Mouse (Mus musculus) megakaryocyte-erythroid progenitor cell, adult 5-6 weeks (primary cell): ENCODE results near the gene Rel. TPM values are rescaled to one million over a fixed set of nuclear protein-coding genes. Genes with fewer than 3 reads are reported as not detected.

Source experiments
- ATAC-seq: replicated peaks from 2 replicates; pipeline ENCODE4 v1.8.0; 2016; ENCODE audit warnings: mild to moderate bottlenecking, inconsistent platforms; ENCODE audit not compliant: severe bottlenecking, poor library complexity, low FRiP score, low TSS enrichment
- total RNA-seq, 2 experiments: library from RNA; stranded (forward) in 1 of 2; stranded (reverse) in 1 of 2; fragments of 200-1000, 215-1000 nt in 1 of 2; fragments of >200 nt in 1 of 2; fragmentation: Nextera tagmentation in 1 of 2; gene quantifications; 2 replicates each; pipeline ENCODE4 v1.2.3; 2014 to 2017

Rel gene
- total RNA-seq, 2 experiments from 2014 or later: 0.44 to 1.9 TPM

DNA sequence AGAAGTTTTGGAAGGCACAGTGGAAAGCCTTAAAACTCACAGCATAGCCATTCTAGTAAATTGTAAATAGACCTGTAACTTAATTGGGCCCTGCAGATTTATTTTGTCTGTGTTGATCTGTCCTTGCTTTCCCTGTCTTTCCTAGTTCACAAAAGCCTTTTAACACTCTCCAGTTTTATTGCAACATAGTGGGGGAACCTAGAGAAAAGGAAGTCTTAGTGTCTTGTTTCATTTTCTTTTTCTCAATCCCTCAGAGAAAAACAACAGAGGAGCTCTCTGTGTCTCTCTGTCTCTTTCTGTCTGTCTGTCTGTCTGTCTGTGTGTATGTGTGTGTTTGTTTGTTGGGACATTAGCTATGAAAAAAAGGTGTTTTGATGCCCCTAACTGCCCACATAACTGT, 74.9 kb downstream of the Rel start:
- ATAC-seq: no peak

DNA sequence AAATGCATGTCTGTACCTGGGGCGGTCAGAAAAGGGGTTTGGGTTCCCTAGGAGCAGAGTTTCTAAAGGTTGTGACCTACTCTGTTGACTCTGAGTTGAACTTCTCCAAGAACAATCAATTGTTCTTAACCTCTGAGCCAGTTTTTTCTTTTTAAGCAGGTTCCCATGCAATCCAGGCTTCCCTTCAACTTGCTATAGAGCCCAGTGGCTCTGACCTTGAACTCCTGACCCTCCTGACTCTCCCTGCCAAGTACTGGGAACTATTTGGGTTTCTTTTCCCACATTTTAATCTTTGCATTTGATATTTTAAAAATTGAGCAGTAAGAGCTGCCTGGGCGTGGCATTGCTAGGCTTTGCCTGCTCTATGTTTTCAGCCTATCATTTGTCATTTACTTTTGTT, 77.5 kb downstream of the Rel start:
- no peak for ATAC-seq

DNA sequence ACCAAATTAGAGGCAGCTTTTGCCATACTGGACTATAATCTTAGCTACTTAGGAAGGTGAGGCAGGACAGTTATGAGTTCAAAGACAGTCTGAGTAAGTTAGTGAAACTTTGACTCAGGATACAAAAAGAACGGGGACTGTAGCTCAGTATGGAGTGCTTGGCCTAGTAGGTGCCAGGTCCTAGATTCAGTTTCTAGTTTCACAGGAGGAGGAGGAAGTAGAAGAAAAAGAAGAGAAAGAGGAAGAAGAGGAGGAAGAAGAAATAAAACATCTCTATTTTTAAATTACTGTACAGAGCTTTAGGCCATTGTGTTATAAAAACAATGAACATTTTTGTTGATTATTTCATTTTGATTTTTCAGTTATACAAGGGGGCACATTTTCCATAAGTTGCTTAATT, 82.7 kb downstream of the Rel start:
- ATAC-seq: no peak

Other genes with a start within 250 kb of the Rel start
- gene 1700093K21Rik, start 249.8 kb downstream of the Rel start, total RNA-seq (2014; fragmentation: Nextera tagmentation): not detected in 2 replicates
- not detected in 2 replicates for gene 1700093K21Rik, start 249.8 kb downstream of the Rel start, total RNA-seq (2017)
- gene 0610010F05Rik, start 137.3 kb downstream of the Rel start, total RNA-seq (2014; fragmentation: Nextera tagmentation): 14.9 and 18.4 TPM in 2 replicates
- gene 0610010F05Rik, start 137.3 kb downstream of the Rel start, total RNA-seq (2017): 46.4 and 53.7 TPM in 2 replicates
- gene Pus10, start 105.3 kb downstream of the Rel start, total RNA-seq (2014; fragmentation: Nextera tagmentation): 46.3 and 48.7 TPM in 2 replicates
- 48.5 and 66.4 TPM in 2 replicates for gene Pus10, start 105.3 kb downstream of the Rel start, total RNA-seq (2017)
- gene Pex13, start 105.0 kb downstream of the Rel start, total RNA-seq (2014; fragmentation: Nextera tagmentation): 10.8 and 10.9 TPM in 2 replicates
- gene Pex13, start 105.0 kb downstream of the Rel start, total RNA-seq (2017): 21.3 and 32.1 TPM in 2 replicates
- gene Papolg, start 124.3 kb upstream of the Rel start, total RNA-seq (2014; fragmentation: Nextera tagmentation): 10.7 and 16.3 TPM in 2 replicates
- gene Papolg, start 124.3 kb upstream of the Rel start, total RNA-seq (2017): 13.5 and 20.5 TPM in 2 replicates